Mouse (Mus musculus) WW6 (cell line): Measurements from ENCODE around the gene Tle4.

ENCODE experiments used
- DNase-seq: peaks from one replicate; pipeline ENCODE4 v3.0.0-alpha.2; 2013; ENCODE audit warnings: low read depth, low spot score

Tle4 gene

DNA sequence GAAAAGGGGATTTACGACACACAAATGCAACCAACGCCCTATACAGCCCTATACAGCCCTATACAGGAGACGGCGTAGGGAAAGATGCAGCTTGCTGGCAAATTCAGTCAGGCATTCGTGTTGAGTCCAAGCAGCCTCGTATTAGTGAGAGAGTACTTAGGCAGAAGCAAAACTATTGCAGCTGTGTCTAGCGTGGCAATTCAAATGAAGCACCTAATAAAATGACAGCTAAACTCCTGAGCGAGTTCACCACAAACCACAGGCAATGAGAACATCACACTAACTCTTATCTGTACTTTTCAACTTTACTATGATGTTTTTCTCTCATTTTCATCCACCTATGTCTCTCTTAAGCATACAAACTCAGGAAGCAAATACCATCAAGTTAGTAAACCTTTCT is 131.8 kb downstream of the Tle4 start:
- no peak for DNase-seq

DNA sequence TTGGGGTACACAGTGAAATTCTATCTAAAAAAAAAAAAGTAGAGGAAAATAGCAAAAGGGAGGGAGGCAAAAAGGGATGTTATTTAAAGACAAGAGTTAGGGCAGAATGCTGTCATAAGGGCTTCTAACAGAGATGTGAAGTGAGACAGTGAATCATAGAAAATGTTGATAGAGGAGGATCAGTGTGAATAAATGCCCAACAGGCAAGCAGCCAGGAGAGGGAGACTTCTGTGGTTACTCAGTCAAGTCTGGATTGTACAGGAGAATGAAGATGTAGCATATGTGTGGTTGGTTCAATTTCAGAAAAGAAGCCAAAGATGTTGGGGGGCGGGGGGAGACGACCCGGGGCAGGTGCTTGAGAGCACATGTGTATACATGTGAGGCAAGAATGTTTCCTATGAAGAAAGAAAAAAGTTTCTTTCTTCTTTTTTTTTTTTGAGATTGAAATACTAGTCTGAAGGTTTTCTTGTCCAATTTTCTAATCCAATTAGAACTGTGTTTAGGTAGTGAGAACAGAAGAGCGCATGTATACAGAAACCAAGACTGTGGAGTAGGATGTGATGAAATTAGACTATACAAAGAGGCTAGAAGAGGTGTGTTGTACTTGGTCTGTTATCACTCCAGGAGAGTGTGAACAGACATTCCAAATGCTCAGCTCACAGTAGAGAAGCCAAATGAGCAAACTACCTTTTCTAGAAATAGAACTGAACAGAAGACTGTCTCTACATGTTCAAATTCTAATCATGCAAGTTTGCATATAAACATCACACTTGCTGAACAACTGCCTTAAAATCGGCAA is 134.4 kb downstream of the Tle4 start:
- no peak for DNase-seq

DNA sequence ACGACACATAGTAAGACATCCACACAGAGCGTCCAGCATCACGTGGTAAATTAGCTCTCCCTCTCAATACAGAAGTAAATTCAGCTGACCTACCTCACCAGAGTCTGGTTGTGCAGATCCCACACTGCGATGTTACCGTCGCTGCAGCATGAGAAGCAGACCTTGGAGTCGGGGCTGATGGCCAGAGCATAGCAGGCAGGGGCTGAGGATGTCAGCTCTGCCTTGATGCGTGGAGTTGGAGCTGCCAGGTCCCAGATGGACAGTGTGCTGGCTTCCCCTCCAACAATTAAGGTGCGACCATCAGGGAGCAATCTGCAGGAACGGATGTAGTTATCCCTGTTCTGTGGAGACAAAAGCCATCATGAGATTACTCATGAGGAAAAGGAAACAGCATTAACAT is 144.4 kb downstream of the Tle4 start:
- no peak for DNase-seq

DNA sequence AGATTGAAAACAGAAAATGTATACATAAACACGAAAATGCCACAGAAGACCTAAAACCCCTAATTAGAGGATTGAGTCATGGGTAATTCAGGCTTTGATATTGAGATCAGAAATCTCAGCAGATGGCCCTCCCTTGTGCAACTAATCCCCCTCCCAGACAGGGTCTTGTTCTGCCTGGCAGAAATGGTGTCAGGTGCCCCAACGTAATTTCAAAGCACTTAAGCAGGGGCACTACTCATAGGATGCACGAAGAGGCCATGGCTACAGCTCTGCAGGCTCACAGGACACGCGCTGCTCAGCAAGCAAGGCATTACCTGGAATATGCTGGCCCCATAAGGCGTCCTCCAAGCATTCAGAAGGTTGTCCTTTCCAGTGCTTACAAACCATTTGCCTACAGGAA is 146.5 kb downstream of the Tle4 start:
- DNase-seq = no peak

DNA sequence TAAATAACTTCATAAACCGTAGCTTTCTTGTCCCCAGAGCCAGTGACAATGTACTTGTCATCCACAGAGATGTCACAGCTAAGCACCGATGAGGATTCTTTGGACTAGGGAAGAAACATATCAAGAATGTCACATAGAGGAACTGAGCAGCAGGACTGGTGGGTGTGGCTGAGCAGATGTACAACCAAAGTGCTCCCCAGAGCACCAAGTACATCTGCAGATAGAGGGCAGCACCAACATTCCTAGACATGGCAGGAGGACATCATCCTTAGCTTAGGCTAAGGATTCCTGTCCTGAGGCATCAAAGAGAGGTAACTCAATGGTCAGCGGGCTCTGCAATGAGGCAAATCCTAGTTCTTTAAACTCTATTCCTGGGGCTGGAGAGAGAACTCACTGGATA is 148.1 kb downstream of the Tle4 start:
- DNase-seq = no peak

DNA sequence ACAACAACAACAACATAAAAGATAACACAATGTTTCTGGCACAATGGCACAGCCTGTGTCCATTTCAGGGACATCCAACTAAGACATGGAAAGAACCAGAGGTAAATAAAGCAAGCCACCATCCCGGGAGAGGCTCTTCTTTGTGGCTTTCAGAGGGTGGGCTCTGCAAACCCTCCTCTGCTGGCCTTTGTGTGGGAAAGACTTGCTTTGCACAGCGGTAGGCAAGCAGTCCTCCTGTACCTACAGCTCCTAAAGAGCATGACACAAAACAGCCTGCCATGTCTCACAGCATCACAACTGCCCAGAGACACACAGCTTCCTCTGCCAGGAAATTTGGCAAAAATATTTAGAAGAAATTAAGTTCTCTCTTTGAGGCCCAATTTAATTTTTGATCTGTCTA is 149.3 kb downstream of the Tle4 start:
- DNase-seq = no peak

DNA sequence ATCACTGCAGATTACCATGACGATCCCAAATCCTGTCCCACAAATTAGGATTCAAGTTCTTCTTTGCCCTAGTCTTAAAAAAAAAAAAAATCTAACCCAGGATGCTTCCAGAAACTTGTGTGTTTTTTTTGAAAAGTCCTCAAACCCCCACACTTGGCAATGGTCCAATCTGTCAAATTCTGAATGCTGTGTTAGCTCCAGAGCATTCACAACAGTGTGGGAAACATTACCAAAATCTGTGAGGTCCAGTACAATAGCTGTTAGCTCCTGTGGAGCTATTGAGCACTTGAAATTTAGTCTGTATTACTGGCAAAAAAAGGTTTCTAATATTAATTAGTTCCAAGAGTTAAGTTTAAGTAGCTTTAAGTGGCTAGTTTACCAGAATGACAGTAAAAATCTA is 150.4 kb downstream of the Tle4 start:
- no peak for DNase-seq

DNA sequence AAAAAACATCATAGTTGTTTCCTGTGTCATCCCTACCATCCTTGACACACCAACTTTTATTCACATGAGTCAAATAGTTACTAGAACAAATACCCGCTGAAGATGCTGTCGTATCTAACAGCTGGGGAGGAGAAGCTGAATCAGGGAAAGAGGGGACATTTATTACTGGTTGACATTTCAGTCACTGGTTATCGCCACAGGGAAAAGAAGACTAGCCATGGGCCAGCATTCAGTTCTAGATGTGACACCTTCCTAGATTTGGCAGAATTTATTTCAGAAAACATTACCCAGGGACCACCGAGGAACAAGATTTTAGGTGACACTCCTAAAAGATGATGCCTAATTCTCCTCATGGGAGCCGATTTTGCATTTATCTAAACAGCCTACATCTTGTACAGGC is 156.0 kb downstream of the Tle4 start:
- DNase-seq = no peak

DNA sequence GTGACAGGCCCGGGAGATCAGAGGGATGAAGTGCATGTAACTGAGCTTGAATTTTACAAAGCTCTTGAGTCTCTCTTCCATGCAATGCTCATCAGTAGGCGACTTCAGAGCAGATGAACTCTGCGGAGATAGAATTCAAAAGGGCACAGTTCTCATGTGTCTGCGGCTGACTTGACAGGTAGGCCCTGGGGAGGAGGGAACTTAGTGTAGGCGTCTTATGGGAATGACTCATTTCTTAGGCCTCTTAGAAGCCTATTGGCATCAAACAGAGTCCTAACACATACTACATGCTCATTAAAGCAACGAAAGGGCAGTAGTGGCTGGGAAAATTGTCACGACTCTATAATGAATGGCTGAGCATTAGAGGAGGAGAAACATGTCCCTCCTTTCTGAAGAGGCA is 160.6 kb downstream of the Tle4 start:
- DNase-seq = no peak

DNA sequence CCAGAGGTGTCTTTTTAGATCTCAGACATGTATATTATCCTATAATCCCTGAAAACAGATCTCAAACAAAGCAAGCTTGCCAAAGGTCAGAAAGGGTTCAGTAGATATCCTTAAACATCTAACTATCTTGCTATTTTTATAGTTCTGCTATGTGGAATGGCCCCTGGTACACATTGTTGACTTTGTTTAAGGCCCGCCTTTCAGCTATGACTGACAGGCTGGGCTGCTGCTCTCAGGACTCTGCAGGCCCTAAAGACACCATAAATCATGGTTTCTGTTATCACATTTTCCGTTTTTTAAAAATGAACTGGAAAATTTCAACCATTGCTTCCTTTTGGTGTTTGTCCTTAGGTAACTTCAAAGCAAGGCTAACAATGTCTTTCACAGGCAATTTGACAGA is 161.3 kb downstream of the Tle4 start:
- DNase-seq = no peak

DNA sequence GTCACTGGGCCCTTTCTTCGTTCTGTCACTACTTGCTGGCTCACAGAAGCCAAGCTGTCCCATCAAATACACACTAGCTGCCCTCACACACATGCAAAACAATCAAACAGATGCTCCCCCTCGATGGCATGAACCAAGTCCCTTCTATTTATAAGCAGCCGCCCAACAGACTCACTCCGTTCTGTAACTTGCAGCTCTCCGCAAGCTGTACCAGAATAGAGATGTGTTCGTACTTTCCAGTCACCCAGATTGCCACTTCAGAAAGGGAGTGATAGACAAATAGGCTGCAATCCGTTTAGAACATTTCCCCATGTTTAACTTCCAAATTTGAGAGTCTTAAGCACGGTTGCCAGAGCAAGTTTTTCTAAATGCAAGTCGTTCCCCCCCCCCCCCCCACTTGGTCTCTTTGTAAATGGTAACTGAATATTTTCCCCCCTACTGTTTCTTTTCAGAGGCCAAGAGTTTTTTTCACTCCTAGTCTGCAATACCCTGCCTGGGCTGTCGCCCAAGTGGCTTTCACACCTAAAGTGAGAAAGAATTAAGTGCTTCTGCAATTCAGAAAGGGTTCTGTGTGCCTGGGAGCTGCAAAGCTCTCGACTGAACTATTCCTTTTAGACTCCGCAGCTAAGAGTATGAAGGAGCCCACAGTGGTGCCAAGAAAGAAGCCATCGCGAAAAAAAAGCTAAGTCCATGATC is 162.0 kb downstream of the Tle4 start:
- no peak for DNase-seq

DNA sequence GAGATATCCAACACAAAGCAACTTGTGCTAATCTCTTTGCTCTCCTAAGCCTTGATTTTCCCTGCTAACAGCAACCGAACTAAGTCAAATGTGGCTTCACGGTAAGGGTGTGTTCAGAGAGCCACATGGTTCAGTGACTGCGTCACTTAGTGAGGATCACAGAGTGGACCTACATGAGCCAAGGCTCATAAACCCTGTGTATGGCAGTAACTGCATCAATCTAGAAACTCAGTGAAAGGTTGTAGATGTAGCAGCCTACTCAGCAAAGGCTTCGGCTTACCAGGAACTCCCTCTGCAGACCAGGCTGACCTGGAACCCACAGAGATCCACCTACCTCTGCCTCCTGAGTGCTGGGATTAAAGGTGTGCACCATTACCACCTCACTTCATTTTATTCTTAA is 164.0 kb downstream of the Tle4 start:
- no peak for DNase-seq

DNA sequence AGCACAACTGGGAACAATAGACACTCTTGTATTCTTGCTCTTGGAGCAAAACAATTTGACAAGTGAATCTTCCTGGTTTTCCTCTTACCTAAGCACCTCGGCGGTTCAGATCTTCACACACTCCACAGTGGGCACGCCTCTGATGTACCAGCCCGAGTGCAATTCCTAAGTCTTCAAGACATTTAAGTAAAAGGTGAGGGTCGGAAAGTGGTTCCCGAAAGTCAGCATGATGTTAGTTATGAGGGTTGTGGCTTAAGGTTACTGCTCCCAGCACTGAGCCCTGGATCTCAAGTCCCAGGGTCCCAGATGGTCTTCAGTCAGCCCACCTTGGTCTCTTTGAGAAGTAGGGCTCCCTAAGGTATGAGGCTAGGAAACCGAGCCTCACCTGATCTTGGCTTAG is 165.4 kb downstream of the Tle4 start:
- no peak for DNase-seq

DNA sequence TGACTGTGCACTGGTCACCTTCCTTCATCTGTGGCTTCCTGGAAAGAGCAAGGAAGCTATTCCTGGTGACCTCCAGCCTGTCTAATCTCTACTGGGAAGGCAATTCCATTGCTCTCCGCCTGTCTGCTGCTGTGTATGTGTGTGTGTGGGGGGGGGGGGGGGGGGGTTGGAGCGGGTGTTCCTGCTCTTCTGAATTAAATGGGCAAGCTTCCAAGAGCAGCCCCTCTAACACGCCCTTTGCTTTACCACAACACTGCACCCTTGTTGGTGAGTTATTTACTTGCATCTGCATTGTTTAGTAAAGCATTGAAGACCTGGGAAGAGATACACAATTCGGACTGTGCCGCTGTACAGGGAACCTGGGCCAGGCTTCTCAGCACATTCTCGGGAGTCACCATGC is 170.9 kb downstream of the Tle4 start:
- DNase-seq = no peak

DNA sequence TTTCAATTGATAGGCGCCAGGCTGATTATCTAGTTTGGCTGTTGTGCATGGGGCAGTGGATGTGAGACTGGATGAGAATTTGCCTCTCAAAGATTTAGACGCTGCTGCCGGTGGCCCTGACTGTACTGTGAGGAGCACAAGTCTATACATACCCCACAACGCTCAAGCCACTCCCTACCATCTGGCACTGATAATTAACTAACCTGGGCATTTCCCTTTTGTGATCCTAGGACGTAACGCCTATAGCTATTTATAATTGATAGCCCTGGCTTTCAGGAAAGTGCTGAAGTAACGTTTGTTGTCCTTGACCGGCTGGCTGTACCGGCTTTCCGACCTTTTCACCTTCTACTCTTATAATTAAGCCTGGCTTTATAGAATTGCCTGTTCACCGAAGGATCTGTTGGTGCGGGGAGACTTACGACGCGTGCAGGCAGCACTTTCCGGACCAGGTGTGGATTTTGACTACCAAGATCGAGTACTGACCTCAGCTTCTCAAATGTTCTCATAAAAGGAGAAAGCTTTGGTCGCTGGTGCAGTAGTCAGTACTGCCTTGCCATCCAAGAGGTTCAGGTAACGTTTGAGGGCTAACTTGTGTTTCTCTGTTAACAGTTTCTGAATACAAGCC is 171.5 kb downstream of the Tle4 start:
- DNase-seq = no peak

DNA sequence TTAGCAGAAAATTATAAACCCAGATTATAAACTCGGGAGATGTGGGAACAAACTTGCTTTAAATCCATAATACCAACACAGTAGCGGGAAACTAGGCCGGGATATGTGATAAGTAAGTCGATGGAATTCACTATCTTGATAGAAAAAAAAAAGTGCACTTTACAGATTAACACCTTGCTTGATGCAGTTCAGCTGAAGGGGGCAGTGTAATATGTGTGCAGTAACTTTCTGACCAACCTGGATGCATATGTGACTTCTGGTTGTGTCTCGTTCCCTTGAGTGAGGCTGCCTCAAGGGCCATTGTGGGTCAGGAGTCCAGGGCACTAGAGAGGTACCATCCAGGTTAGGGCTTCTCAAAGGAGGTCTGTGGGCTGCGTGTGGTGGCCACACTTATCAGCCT is 172.7 kb downstream of the Tle4 start:
- DNase-seq = no peak

DNA sequence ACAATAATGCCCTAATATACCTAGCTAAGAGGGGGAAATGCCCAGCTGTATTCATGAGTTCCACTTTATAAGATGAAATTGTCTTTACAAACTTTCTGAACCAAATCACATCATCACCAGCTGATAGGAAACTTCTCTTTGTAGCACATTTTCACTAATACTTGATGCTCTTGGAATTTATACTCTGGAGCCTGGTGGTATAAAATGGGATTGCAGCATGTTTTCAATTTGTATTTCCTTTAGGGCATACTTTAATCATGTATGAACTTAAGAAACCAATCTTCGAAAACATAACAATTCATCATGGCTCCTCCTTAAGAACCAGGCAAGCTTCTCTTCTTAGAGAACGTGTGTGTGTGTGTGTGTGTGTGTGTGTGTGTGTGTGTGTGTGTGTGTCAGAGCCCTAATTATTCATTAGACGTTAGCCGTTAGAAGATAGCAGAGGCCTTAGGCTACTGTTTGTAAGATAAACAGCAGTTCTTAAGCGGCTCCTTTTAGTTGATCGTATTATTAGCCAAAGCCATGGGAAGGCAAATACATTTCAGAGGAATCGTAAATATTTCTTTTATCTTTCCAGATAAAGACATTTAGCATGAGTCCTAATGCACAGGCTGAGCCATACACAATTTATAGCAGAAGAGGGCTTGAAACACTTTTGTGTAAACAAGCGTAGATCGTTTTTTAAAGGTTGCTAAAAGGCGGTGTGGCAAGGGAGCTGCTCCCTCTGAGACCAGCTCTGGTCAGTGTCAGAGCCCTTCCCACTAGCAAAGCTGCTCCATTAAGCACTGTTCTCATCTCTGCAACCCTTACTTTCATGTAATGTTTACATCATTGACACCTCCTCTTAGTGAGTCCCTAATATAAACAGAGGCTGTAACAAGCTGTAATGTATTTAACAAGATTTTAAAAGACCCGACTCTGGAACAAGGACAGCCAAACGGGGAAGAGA is 173.6 kb downstream of the Tle4 start:
- no peak for DNase-seq

DNA sequence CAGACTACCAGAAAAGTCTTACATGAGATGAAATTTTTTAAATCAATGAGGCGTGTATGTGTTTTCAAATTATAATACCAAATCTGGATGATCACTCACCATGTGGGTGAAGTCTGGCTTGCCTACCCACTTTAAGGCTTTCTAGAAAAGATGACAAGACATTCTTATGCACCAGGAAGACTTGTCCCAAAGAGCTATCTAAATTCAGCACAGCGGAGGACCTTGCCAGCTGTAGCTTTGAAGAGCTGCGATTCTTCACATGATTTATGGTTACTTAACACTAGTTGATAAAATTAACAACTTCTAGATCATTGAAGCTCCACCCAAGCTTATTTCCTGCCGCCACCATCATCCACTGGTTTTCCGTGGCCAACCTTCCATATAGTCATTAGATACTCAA is 176.2 kb downstream of the Tle4 start:
- DNase-seq = no peak

DNA sequence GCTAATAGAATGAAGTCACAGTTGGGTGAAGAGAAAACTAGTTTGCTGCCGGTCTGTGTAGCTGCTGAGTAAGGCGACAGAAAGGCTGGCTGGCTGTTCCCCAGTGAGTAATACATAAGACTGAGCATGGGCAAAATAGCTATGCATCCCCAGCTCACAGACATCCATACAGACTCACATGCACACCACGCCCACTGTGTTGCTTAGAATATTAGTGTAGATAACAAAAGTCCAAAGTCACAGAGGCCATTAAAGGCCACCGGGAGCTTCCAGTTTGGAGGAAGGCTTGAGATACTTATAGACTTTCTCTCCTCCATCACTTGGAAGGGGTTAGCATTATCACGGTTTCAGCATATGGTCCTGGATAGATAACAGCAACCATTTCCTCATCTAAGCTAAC is 178.0 kb downstream of the Tle4 start:
- DNase-seq = no peak

DNA sequence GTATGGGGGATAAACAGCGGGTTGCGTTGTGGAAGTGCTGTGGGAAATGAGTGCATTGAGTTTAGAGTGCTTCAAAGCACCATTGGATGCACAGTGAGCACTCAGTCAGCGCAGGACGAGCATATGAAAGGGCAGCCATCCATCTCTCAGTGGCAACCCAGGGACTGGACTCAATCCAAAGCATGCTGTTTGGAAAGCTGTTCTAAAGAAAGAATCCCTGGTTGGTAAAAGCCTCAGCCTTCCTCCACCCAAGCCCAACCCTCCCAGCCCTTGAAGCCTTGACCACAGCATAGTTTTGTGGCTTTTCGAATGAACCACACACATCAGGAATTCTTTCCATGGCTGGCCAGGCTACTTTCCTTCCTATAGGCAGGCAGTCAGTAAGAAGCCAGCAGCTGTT is 181.0 kb downstream of the Tle4 start:
- no peak for DNase-seq

DNA sequence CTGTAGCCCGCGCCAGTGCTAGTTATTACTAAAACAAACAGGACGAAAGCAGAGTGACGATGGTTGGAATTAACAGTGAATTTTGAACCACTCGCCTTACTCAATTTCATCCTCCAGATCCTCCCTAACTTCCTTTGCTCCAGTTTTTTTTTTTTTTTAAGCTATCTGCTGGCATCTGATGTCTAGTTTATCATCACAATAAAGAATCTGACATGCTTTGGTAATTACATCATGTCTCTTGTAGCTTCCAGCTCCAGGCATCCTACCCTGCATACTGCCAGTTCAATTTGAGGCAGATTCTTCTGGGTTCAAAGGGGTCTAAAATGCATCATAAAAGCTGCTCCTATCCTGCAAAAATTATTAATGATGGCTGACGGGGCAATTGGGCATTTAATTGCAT is 181.9 kb downstream of the Tle4 start:
- no peak for DNase-seq

DNA sequence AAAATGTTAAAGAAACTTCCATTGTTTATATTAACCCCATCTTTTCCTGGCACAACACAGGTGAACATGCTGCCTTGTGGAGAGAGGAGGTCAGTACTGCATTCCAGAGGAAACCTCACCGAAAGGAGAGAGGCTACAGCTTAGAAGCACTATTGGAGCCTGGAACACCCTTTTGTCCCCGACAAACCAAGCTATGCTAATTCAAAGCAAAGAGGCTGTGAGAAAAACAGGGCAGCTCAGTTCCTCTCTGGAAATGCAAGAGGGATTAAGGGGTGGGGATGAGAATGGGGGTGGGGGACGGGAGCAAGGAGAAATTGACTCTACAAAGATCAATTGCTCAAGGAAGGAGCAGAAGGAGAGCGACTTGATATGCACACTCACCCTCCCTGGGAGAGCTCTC is 182.9 kb downstream of the Tle4 start:
- DNase-seq = no peak
